Mouse (Mus musculus): ENCODE measurements at regions not wholly inside any gene's neighbourhood (a gene's known extent, or its start where the extent isn't known, plus 50 kb on each side); places are given as distances from the start of the nearest gene placed in this dataset.

GRCm38 (mm10) chr3:130978986-130979642 is 131.2 kb upstream of the Lef1 start:
- DNase-seq (ENCODE audit: low spot score), result no peak

DNA sequence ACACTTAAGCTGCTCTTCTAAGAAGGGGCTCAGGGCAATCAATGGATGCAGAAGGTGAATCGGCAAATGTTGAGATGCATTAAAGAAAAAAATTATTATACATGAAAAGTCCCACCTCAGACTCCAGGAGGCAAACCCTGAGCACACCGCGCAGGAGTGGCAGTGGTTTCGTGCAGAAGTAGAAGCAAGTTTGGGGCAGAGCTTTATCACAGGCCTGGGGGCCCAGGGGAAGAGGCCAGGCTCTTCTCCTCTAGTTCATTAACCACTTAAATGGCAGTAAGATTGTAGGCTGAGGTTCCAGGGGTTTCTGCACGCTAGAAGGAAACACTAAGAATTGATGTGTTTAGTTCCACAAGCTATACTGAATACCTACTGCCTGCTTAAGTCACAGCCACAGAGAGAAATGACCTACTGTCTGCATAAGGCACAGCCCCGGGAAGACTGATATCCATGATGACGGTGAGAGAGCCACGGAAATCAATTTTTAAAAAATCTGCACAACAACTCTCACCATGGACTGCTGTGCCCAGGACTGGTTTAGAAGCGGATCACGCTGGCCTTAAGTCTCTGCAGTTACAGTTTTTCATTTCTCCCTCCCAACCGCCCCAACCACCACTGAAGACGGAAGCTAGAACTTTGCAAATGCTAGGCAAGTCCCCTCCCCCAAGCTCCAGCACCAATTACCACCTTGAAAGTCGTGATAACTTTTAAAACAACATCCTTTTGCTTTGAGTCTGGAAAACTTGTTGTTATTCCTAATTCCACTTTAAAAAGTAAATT is 132.2 kb upstream of the Lef1 start:
- DNase-seq (ENCODE audit: low spot score), result no peak

DNA sequence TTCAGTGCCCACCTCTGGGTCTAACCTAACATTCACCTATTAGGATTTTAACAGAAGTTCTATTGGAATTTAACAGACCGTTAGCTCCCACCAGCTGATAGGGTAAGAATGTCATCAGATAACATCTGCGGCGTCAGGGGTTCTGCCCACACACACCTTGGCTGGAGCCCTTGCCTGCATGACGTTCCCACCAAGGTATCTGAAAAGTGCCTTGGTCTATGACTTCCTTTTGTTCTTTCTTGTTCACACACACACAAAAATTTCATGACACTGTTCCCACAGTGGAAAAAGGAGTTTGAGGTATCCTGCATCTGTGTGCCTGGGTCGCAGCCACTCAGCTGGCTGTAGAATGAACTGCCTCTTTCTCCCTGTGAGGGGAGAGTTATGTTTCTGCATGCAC is 134.1 kb upstream of the Lef1 start:
- DNase-seq (ENCODE audit: low spot score), result no peak

GRCm38 (mm10) chr3:130975291-130975690 is 135.0 kb upstream of the Lef1 start:
- no peak for DNase-seq (ENCODE audit: low spot score)

GRCm38 (mm10) chr3:130972126-130972525 is 138.1 kb upstream of the Lef1 start:
- no peak for DNase-seq (ENCODE audit: low spot score)

DNA sequence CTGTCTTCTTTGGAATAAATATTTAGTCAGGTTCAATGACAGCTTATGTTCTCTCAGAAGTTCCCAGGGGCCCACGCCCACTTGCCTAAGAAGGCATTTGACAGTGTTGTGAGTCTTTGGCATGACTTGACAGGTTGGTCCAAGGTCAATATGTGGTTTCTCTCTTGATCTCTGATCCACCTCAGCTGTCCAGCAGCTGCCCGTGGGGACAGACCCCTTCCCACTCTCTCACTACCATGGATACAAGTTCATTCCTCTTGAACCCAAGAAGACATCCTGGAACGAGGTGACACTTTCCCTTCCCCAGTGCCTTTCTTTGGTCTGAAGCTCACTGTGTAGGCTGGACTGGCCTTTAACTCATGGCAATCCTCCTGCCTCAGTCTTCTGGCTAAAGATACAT is 145.0 kb upstream of the Lef1 start:
- no peak for DNase-seq (ENCODE audit: low spot score)

- DNase-seq (ENCODE audit: low spot score), result no peak
These were observed 146.2 kb upstream of the Lef1 start for GRCm38 (mm10) chr3:130964088-130964487.

DNA sequence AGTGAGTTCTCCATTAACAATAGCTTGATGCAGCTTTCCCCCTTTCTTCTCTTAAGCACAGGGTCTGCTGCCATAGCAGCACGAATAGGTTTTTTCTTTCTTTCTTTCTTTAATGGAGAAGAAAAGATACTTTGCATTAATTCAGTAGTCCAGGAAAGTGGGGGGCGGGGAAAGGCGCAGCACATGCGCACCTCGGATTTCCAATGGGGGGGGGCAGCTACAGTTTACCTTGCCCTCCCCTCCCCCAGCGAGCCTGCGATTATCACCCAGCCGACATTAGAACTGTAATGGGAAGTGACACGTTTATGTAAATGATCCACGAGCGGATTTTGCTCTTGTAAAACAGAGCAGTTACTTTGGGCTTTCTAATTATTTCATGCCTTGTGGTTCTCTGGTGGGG is 146.6 kb upstream of the Lef1 start:
- no peak for DNase-seq (ENCODE audit: low spot score)

GRCm38 (mm10) chr3:130962701-130963472 is 147.4 kb upstream of the Lef1 start:
- DNase-seq (ENCODE audit: low spot score), result no peak

DNA sequence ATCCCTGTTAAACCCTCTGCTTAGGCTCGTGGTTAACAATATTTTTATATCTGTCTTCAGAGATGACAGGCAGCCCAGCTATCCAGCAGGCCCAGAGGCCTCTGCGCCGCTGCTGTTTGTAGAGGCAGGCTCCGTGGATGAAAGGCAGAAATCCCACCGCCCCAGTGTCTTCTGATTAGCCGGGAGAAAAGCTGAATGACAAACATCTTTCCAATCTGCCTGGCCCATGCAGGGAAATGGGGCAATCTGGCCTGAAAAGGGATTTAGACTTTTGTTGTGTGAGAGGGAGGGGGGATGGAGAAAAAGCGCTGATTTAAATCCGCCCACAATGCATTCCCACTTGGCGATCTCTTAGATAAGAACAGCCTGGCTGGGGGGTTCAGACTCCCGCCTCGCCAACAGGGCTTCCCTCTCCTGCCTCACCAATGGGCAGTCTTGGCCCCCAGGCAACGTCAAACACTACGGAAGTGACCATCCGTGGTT is 148.1 kb upstream of the Lef1 start:
- no peak for DNase-seq (ENCODE audit: low spot score)

DNA sequence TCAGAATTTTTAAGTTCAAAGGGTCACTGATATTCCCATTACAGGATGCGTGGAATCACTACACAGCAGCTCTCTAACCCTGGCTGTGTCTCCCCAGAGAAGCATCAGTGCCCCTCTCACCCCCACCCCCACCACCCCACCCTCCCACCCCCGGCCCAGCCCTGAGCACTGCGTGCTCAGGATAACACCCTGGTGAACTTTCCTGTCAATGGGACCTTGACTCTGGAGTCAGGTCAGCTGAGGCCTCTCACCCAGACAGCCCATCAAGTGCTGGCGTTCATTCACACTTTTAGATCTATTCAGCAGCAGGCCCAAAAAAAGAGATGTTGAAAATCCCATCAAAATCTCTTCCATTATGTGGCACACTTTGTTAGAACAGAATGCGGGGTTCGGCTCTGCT is 148.6 kb upstream of the Lef1 start:
- DNase-seq (ENCODE audit: low spot score), result no peak

GRCm38 (mm10) chr3:130955958-130956357 is 154.3 kb upstream of the Lef1 start:
- DNase-seq (ENCODE audit: low spot score), result no peak

- DNase-seq (ENCODE audit: low spot score), result no peak
These were observed 158.9 kb upstream of the Lef1 start for GRCm38 (mm10) chr3:130951381-130951780.

DNA sequence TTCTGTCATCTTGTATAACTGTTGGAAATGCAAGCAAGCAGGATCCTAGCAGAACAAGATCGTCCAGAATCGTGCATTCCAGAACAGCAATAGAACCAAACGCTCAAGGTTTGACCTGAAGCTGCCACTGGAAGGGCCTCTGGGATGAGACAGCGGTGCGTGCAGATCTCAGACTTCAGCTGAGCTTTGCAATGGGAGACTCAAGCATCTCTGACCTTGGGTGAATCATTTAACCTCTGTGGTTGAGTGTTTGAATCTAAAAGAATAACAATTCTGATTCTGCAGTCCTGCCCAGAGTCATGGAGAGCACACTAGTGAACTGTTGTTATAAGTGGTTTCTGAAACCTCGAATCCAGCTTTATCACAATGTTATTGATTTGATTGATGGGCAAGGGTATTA is 159.4 kb upstream of the Lef1 start:
- DNase-seq (ENCODE audit: low spot score), result no peak

DNA sequence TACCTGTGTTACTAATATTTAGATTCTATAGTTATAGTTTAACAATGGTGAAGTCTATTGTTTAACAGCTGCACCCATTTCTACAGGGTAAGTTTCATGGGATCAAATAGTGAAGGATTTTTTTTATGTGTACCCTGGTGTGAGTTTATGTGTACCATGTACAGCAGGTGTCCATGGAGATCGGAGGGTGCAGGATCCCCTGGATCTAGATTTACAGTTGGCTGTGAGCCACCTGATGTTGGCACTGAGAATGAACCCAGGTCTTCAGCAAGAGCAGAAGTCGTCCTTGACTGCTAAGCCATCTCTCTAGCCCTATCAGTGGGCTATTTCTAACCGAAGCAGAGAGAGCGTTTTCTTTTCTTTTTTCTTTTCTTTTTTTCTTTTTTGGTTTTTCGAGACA is 162.4 kb upstream of the Lef1 start:
- DNase-seq (ENCODE audit: low spot score), result no peak

DNA sequence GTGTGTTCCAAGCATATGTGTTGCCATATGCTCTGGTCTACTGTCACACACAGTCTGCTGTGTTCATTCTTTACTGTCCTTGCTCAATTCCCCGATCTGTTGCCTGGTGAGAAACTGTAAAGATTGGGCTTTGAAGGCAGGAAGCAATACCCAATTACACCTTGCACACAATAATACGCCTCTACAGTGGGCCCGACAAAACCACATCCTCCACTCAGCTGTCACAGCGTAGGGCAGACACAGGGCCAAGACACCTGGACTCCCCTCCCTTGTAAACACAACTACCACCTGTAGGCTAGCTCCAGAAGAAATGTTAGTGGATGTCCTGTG is 163.0 kb upstream of the Lef1 start:
- DNase-seq (ENCODE audit: low spot score), result no peak

GRCm38 (mm10) chr3:130946576-130947276 is 163.5 kb upstream of the Lef1 start:
- DNase-seq (ENCODE audit: low spot score), result no peak

DNA sequence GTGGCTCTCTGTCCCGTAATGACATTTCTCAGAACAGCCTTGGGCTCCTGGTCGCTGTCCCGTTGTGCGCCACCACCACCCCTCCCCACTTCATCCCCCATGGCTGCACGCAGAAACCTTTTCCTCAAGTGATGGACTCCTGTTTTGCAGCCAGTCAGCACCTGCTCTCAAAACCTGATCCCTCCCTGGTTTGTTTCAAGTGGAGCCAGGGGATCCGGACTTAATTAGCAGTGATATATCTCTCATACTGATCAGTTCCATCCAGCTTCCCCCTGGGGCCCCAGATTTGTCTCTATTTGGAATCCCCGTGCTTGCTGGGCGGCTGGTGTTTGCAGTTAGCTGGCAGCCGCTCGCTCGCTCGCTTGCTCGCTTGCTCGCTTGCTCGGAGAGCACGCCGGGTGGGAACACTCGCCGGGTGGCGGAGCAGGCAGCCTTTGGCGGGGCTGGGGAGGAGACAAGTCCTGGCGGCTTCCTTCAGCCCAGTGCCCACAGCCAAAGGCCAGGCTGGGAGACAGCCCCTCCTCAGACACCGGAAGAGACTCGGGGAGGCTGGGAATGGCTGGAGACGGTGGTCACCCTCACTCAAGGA is 164.3 kb upstream of the Lef1 start:
- DNase-seq (ENCODE audit: low spot score), result no peak

DNA sequence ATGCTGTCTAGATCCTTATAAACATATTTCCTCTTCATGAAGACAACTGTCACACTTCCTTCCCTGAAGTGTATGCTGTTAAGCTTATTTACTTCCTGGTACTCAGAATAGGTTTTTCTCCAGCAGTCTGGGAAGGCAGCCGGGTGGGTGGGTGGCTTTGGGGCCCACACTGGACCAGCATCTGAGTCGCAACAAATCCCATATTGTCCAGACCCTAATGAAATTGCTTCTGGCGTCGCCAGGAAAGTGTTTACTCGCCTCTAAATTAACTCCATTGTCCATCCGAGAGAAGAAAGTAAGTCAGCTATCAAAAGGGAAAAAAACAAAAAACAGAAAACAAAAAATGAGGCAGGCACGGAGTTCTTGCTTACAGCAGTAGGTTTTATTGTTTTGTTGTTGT is 164.9 kb upstream of the Lef1 start:
- no peak for DNase-seq (ENCODE audit: low spot score)

DNA sequence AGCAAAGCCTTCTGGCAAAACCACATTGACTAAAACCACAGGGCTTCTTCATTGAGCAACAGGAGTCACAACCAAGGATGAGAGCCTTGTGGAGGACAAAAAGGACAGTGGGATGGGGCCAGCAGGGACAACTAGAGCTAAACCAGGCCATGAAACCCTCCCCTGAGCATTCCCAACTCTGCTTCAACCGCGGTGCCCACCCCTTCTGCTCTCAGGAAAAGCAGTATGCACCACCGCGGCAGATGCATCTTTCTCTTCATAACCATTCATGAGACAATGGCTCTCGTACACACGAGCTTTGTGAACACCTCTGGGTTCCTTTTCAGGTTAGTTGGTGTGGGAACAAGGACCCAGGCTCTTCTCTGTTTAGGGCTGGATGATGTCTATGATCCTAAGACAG is 166.0 kb upstream of the Lef1 start:
- no peak for DNase-seq (ENCODE audit: low spot score)

DNA sequence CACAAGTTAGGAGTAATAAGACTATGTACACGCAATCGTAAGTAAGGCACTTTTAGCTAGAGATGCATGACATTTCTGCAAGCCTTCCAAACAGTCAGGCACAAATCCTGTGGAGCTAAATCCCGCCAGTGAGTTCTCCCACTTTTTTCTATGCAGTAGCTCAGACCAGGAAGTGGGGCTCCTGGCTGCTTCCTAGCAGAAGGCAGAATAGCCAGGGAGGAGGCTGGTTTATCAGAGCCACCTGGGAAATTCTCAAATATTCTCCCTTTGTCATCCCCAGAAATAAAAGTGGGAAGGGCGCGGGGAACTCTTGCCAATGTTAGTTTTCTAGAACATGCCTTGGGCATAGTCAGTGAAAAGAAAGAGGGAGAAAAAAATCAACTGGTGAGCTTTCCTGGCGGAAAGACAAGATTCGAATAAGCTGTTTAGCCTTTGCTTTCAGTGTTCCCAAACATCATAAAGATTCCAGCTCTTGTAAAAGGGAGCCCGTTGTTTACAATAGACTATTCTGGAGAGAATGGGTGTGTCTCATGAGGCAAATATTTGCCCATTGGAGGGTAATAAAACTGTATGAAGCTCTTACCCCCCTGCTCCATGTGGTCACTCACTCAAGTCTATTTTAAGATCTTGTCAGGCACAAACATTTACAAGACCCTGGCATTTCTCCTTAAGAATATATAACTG is 167.2 kb upstream of the Lef1 start:
- no peak for DNase-seq (ENCODE audit: low spot score)

All from gastrocnemius, adult 18-20 months (tissue).